Mouse (Mus musculus) stomach, adult 2 months (tissue): ENCODE measurements around the gene St7l. TPM values are rescaled to one million over a fixed set of nuclear protein-coding genes. Genes with fewer than 3 reads are reported as not detected.

Source experiments
- polyA plus RNA-seq: library from polyadenylated mRNA; depleted of rRNA; stranded (reverse); fragments of >200 nt; gene quantifications from 2 replicates; pipeline ENCODE4 v1.2.3, GENCODE M21; 2012; rRNA removed

The St7l gene
- polyA plus RNA-seq, result 1.9 and 2.3 TPM in 2 replicates

DNA sequence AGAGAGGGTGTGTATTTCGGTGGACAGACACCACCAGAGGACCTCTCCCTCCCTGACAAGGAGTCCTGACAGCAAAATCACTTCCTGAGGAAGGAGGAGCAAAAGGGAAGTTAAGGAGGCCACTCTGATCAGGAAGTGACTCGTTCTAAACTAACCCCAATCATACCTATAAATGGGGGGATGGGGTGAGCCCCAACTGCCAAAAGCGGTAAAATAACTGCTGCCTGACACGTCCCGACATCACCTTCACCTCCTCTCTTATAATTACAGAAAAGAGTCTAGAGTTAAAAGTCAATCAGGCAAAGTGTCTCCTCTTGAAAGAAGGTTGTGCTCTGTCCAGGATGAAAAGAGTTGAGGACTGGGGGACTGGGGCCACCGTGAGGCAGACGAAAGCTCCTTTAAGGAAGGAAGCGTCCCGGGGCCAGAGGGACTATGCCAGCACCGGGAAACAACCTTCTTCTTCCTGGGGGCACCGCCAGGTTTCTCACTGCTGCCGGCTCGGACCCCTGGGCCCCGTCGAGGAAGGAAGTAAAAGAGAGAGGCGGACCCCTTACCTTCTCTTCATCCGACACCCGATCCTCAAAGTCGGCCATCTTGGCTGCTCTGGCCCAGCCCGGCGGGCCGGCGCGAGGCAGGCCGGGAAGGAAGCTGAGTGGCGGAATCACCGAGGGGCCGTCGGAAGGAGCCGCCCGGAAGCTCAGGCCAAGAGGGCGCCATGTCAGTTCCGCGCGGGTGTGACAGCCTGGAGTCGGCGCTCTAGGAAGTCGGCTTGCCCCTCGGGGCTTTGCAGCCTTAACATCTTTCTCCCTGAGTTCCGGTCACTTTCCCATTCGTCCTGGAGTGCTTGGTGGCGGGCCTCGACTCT is at the start of gene St7l, which contains the start of gene Capza1:
St7l (plus strand) TSS at position 220 of the 865 bp plus-strand sequence.
Capza1 (minus strand) TSS at position 720 of the 865 bp plus-strand sequence.

DNA sequence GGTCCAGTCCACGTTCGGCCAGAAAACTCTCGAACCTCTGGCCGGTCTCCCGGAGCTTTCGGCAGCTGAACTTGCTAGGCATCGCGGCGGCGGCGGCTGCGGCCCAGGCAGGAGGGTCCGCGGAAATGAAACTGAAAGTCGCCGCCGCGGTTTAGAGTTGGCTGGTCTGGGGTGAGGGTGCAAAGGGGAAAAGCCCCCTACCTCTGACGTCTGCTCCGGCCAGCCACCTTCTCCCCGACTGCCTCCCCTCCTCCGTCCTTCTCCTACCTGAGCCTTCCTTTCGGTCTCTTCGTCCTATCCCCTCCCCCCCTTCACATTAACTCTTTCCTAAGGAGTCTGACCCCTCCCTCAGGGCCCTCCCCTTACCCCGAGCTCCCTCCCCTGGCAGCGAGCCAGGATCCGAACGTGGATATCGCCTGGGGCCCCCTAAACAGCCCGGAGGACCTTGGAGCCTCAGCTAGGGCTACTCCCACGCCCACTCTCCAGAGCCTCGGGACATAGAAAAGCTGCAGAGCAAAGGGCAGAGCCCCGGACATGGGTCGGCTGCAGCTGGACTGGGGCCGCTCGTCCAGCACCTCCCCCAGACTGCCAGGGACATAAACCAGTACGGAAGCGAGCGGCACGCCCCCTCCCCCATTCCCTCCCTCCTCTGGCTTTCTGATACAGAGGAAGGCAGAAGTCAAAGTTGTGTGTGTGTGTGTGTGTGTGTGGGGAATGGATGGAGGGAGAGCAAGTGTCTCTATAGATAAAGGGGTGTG is 45.6 kb upstream of the St7l start, which contains the start of gene Mov10:
Mov10 (minus strand) TSS at position 573 of the 758 bp plus-strand sequence.

DNA sequence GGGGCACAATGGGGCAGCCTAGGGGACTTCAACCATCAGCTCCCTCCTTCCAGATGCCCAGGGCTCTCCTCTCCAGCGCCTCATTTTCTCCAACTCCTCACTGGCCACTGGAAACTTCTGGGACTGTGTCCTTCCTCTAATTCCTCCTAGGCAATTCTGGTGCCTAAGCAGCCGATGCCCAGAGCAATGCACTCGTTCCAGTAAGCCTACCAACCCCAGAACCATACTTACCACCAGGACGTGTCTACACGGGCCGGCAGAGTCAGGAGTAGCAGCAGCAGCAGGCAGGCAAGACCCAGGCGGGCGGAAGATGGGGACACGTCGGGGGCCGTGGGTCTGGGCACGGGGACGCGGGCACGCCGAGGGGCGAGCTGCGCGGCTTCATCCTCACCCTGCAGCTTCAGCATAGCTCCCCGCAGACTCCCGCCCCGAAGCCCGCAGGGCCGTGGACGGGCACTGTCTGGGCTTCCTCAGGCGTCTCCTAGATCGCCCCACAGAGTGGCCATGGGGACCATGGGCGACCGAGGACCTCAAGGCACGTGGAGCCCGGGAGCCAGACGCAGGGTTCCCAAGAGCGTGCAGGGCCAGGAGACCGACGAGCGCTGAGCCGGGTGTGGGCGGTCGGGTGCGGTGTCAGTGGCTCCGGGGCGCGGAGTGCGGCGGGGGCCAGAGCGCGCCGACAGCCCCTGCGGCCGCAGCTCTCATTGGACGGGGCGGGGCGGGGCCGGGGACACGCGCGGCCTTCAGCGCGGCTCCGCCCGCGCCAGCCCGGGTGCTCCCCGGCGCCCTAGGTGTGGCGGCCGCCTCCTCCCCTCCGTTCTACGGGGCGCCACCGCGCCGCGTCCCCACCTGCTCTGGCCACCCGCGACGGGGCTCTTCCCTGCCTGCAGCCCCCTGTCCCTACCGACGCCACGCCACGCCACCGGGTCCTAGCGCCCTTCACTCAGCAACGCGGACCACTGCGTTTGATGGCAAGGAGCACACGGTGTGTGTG is 97.6 kb downstream of the St7l start, which contains the start of gene Wnt2b:
Wnt2b (minus strand) TSS at position 856 of the 994 bp plus-strand sequence.

Other genes with a start within 250 kb of the St7l start
- gene Slc16a1, start 225.3 kb upstream of the St7l start, polyA plus RNA-seq, result 15.1 and 15.2 TPM in 2 replicates
- 6.0 and 8.5 TPM in 2 replicates for gene Ppm1j, start 82.9 kb upstream of the St7l start, polyA plus RNA-seq
- 0.10 and 0.13 TPM in 2 replicates for gene Fam19a3, start 82.2 kb upstream of the St7l start, polyA plus RNA-seq
- gene Rhoc, start 75.6 kb upstream of the St7l start, polyA plus RNA-seq, result 54.4 and 72.2 TPM in 2 replicates
- gene Mov10, start 45.4 kb upstream of the St7l start, polyA plus RNA-seq, result 2.8 and 4.2 TPM in 2 replicates
- 5.6 and 7.2 TPM in 2 replicates for gene Capza1, start 500 bp downstream of the St7l start, polyA plus RNA-seq
- gene Wnt2b, start 97.9 kb downstream of the St7l start, polyA plus RNA-seq, result 1.6 and 1.7 TPM in 2 replicates
- 2.4 and 3.3 TPM in 2 replicates for gene Cttnbp2nl, start 189.1 kb downstream of the St7l start, polyA plus RNA-seq
- not detected in 2 replicates for gene 4930564D02Rik, start 202.8 kb downstream of the St7l start, polyA plus RNA-seq